Mouse (Mus musculus) MEL (cell line): Measurements from ENCODE around the gene Phkg1. TPM values are rescaled to one million over a fixed set of nuclear protein-coding genes. Genes with fewer than 3 reads are reported as not detected.

Source experiments
- DNase-seq: peaks from one replicate; pipeline ENCODE4 v3.0.0; 2011; ENCODE audit warnings: low read depth, low spot score
- H3K27ac ChIP-seq: 2 replicates; pipeline ENCODE4 v1.5.1; 2012; ENCODE audit warnings: low read depth, mild to moderate bottlenecking, control low read depth, low read length, moderate library complexity; ENCODE audit not compliant: control insufficient read depth
- H3K27me3 ChIP-seq, 2 experiments: fragments of 150-350 bp in 1 of 2; sonication (generic) in 1 of 2; 2 replicates each; pipeline ENCODE4 v1.6.1; 2012; ENCODE audit warnings: low read length in 2 of 2, mild to moderate bottlenecking in 2 of 2, improper control_type of control experiment in 1 of 2, moderate library complexity in 1 of 2; ENCODE audit not compliant: insufficient read depth in 2 of 2, control insufficient read depth in 1 of 2
- H3K36me3 ChIP-seq, 2 experiments: 2 replicates each; pipeline ENCODE4 v1.6.1; 2012 to 2014; ENCODE audit warnings: low read length in 2 of 2, improper control_type of control experiment in 1 of 2, inconsistent platforms in 1 of 2, mild to moderate bottlenecking in 1 of 2; ENCODE audit not compliant: insufficient read depth in 2 of 2, control insufficient read depth in 1 of 2
- H3K4me1 ChIP-seq, 2 experiments: fragments of 150-350 bp in 1 of 2; sonication (generic) in 1 of 2; 2 replicates each; pipeline ENCODE4 v1.6.1; 2012; ENCODE audit warnings: low read length in 2 of 2, improper control_type of control experiment in 1 of 2, mild to moderate bottlenecking in 1 of 2; ENCODE audit not compliant: insufficient read depth in 2 of 2, control insufficient read depth in 1 of 2
- H3K4me3 ChIP-seq, 2 experiments: fragments of 150-350 bp in 1 of 2; sonication (generic) in 1 of 2; 2 replicates each; pipeline ENCODE4 v1.5.1; 2012; ENCODE audit warnings: low read depth in 2 of 2, low read length in 2 of 2, mild to moderate bottlenecking in 2 of 2, moderate library complexity in 2 of 2, control low read depth in 1 of 2, improper control_type of control experiment in 1 of 2; ENCODE audit not compliant: control insufficient read depth in 1 of 2, insufficient read depth in 1 of 2
- H3K79me2 ChIP-seq: 2 replicates; pipeline ENCODE4 v1.6.1; 2012; ENCODE audit warnings: mild to moderate bottlenecking, low read length, moderate library complexity; ENCODE audit not compliant: control insufficient read depth, poor library complexity, insufficient read depth
- H3K9ac ChIP-seq: 2 replicates; pipeline ENCODE4 v1.6.1; 2012; ENCODE audit warnings: low read depth, mild to moderate bottlenecking, control low read depth, low read length, moderate library complexity; ENCODE audit not compliant: control insufficient read depth, poor library complexity, severe bottlenecking
- H3K9me3 ChIP-seq: fragments of 150-350 bp; sonication (generic); replicated peaks from 2 replicates; pipeline ENCODE4 v1.6.1; 2012; ENCODE audit warnings: mild to moderate bottlenecking, low read length, improper control_type of control experiment, moderate library complexity; ENCODE audit not compliant: insufficient read depth
- JUND ChIP-seq: IDR thresholded peaks from 2 replicates; pipeline ENCODE4 v1.6.1; 2011; ENCODE audit warnings: low read depth, mild to moderate bottlenecking, improper control_type of control experiment, low read length
- MAZ ChIP-seq: IDR thresholded peaks from 2 replicates; pipeline ENCODE4 v1.6.1; 2012; ENCODE audit warnings: low read depth, mild to moderate bottlenecking, inconsistent platforms, low read length, improper control_type of control experiment
- POLR2A ChIP-seq, 2 experiments: IDR thresholded peaks; 2 replicates each; pipeline ENCODE4 v1.6.1; 2011 to 2012; ENCODE audit warnings: low read length in 2 of 2, mild to moderate bottlenecking in 2 of 2, control low read depth in 1 of 2, improper control_type of control experiment in 1 of 2, low read depth in 1 of 2, moderate library complexity in 1 of 2; ENCODE audit not compliant: control insufficient read depth in 1 of 2, insufficient read depth in 1 of 2, poor library complexity in 1 of 2
- POLR2AphosphoS2 ChIP-seq: IDR thresholded peaks from 2 replicates; pipeline ENCODE4 v1.6.1; 2011; ENCODE audit warnings: low read length, improper control_type of control experiment
- RAD21 ChIP-seq: IDR thresholded peaks from 2 replicates; pipeline ENCODE4 v1.6.1; 2011; ENCODE audit warnings: mild to moderate bottlenecking, low read depth, low read length, improper control_type of control experiment
- TBP ChIP-seq: IDR thresholded peaks from 2 replicates; pipeline ENCODE4 v1.8.0; 2011; ENCODE audit warnings: low read depth, low read length, improper control_type of control experiment
- UBTF ChIP-seq: IDR thresholded peaks from 2 replicates; pipeline ENCODE4 v1.6.1; 2012; ENCODE audit warnings: low read depth, mild to moderate bottlenecking, inconsistent platforms, low read length, improper control_type of control experiment, moderate library complexity, borderline replicate concordance; ENCODE audit not compliant: insufficient read depth
- USF1 ChIP-seq: IDR thresholded peaks from 2 replicates; pipeline ENCODE4 v1.6.1; 2014; ENCODE audit warnings: low read depth, mild to moderate bottlenecking, inconsistent platforms, low read length, improper control_type of control experiment, moderate library complexity
- ZC3H11A ChIP-seq: IDR thresholded peaks from 2 replicates; pipeline ENCODE4 v1.6.1; 2012; ENCODE audit warnings: low read depth, mild to moderate bottlenecking, inconsistent platforms, low read length, improper control_type of control experiment
- ZNF384 ChIP-seq: IDR thresholded peaks from 2 replicates; pipeline ENCODE4 v1.6.1; 2012; ENCODE audit warnings: low read depth, mild to moderate bottlenecking, inconsistent platforms, low read length, improper control_type of control experiment
- polyA plus RNA-seq, 2 experiments: library from polyadenylated mRNA; stranded (reverse) in 1 of 2; unstranded in 1 of 2; fragments of >175 nt in 1 of 2; fragments of >200 nt in 1 of 2; gene quantifications; 2 replicates each; pipeline versions ENCODE4 v1.2.1 to v1.2.4; 2012; ENCODE audit warnings: low replicate concordance in 2 of 2, low read depth in 1 of 2; ENCODE audit not compliant: insufficient read length in 2 of 2, insufficient read depth in 1 of 2, missing spikeins in 1 of 2
- total RNA-seq: library from RNA; depleted of rRNA; stranded (reverse); fragments of 300-350 nt; gene quantifications from 2 replicates; pipeline ENCODE4 v1.2.3, GENCODE M21; 2012

The Phkg1 gene
- total and polyA plus RNA-seq, 3 experiments: 0.62 to 0.72 TPM; not detected in 1

DNA sequence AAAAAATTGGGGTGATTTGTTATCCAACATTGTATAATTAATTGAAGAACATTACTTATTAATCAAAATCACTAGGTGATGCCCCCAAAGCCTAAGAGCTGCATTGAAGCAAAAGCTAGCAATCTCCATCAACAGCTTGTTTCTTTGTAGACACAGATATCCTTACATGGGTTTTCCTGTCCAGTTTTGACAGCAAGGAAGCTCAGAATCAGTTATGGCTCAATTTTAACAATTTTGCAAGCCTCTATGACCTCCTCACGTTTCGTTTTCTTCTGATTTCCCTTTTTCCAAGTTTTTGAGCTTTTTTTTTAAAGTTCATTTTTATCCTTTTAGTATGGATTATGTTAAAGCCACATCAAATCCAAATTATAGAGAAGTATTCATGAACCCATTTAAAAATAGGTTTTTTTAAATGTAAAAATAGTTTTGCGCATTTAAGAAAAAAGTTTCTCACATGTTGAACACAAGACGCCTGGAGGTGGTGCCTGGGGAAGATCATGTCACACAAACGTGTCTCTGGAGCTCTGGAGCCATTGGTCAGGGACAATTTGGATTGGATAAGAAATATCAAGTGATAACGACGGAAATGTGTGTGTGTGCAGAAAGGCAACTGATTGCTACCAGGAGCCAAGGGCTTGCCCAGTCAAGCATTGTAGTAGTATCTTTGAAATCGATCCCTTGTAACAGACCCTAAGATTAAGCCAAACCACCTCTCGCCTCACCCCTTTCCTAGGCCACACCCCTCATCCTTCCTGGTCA lies 42.6 kb upstream of the Phkg1 start (continued):
- TF ChIP-seq UBTF: no peak
- TF ChIP-seq TBP: peak; percentile 51; the same call in 1 of the 2 replicates
- no peak for TF ChIP-seq JUND

DNA sequence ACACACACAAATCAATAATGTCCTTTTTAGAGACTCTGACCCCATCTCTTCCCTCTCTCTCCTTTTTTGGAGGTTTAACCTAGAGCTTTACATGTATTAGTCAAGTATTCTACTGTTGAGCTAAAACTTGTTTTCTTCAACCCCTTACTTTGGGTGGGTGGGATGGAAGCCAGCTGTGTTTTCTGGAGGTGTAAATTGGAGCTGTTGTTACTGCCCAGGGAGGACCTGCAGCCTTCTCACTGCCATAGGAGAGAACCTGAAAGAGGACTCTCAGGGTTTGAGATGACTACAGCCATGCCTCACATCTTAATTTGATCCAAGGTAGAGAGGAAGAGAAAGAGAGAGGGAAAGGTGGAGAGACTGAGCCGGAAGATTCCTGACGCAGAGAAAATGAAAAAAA lies 41.9 kb upstream of the Phkg1 start:
- peaks cover 20% of the 10 kb centered on the region for H3K79me2 ChIP-seq
- peaks cover 6 to 12% of the 10 kb centered on the region in 2 experiments; a peak in 3 of 4 replicates for H3K4me1 ChIP-seq
- peak overlapping the region; percentile 50 for H3K9ac ChIP-seq
- H3K4me3 ChIP-seq: peak overlapping the region; percentile 45 to 81
- no peaks in the 10 kb centered on the region for H3K9me3 ChIP-seq
- no peaks in the 10 kb centered on the region for H3K27me3 ChIP-seq
- no peak overlapping the region for H3K27ac ChIP-seq
- TF ChIP-seq ZNF384 (peak; percentile 60; the same call in 1 of the 2 replicates), ZC3H11A (no peak)
- no peak for DNase-seq
- peaks cover 3 to 13% of the 10 kb centered on the region in 2 experiments; a peak in 3 of 4 replicates for H3K36me3 ChIP-seq

DNA sequence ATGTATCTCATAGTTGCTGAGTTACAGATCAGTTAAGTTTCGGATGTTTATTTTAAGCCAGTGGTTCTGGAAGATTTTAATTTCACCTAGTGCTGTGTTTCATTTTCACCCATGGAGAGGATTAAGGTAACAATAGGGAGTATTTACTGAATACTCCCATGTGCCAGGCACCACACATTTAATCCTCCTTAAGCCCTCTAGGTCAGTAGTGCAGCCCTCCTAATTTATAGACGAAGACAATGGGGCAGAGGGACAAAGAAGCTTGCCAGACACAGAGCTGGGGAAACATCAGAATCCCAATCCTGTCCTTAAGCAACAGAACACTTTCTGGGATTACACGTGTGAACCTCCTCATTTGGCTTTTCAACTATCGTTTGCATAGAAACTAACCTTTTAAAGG lies 38.6 kb upstream of the Phkg1 start:
- H3K4me3 ChIP-seq: no peak overlapping the region
- DNase-seq: no peak
- no peaks in the 10 kb centered on the region for H3K79me2 ChIP-seq
- H3K27ac ChIP-seq: no peak overlapping the region
- H3K27me3 ChIP-seq: no peaks in the 10 kb centered on the region
- peaks cover 2 to 10% of the 10 kb centered on the region in 2 experiments; a peak in 3 of 4 replicates for H3K4me1 ChIP-seq
- no peaks in the 10 kb centered on the region for H3K36me3 ChIP-seq
- TF ChIP-seq POLR2AphosphoS2 (no peak), POLR2A (IDR thresholded peaks at IDR 0.05; ENCODE audit: control insufficient read depth in 1 of 2, insufficient read depth in 1 of 2, low read depth in 1 of 2, low read length in 2 of 2, poor library complexity in 1 of 2) (no peak), USF1 (no peak), MAZ (no peak), RAD21 (no peak)
- no peak overlapping the region for H3K9ac ChIP-seq
- no peaks in the 10 kb centered on the region for H3K9me3 ChIP-seq
